Mouse (Mus musculus): ENCODE results near the gene Vamp1.

DNA sequence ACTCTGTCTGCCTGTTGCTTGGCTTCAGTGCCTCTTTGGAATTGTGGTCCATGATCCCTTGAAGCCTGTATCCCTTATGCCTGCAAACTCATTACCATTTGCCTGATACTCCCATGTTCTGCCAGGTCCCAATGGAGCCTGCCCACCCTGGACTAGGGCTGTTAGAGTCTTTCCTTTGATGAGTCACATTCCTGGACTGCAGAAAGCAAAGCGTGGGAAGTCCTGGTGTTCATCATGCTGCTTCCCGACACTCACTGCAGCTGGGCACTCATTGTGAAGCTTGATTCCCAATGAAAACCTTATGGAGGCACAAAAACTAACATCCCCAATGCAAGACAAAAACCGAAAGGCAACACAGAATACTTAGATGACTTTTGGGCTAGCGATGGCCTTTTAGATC lies 76.0 kb downstream of the Vamp1 start:
- TF ChIP-seq MYOD1 (IDR thresholded peaks at IDR 0.05; ENCODE audit: control insufficient read depth in 1 of 3, insufficient read length in 2 of 3, low read depth in 2 of 3) (no peak), POLR2A (IDR thresholded peaks at IDR 0.05; ENCODE audit: insufficient read length, low read depth) (no peak), TCF3 (IDR thresholded peaks at IDR 0.05; ENCODE audit: insufficient read length, low read depth) (no peak), CEBPB (IDR thresholded peaks at IDR 0.05; ENCODE audit: insufficient read depth, poor library complexity, severe bottlenecking) (no peak), MYOG (IDR thresholded peaks at IDR 0.05; ENCODE audit: control insufficient read depth in 1 of 3, insufficient read depth in 1 of 3, insufficient read length in 2 of 3, low read depth in 2 of 3) (no peak), MAX (IDR thresholded peaks at IDR 0.05; ENCODE audit: low read depth) (no peak), E2F4 (IDR thresholded peaks at IDR 0.05; ENCODE audit: insufficient read depth) (no peak), TCF12 (IDR thresholded peaks at IDR 0.05; ENCODE audit: insufficient read depth, poor library complexity, severe bottlenecking) (no peak), USF1 (IDR thresholded peaks at IDR 0.05; ENCODE audit: low read depth) (no peak), REST (IDR thresholded peaks at IDR 0.05; ENCODE audit: insufficient read depth, insufficient read length) (no peak), SRF (IDR thresholded peaks at IDR 0.05; ENCODE audit: control insufficient read depth, insufficient read length, low read depth) (no peak), POLR2AphosphoS2 (IDR thresholded peaks at IDR 0.05; ENCODE audit: insufficient read length, low read depth) (no peak)
